Mouse (Mus musculus) kidney, embryonic 14.5 days (tissue): ENCODE measurements around the gene Enah. TPM values are rescaled to one million over a fixed set of nuclear protein-coding genes. Genes with fewer than 3 reads are reported as not detected.

Experiments
- ATAC-seq: fragments of 200-750 bp; cut with Nextera tagmentation; 2 replicates; pipeline ENCODE4 v1.8.0; 2017; ENCODE audit warnings: moderate number of reproducible peaks, mild to moderate bottlenecking, moderate TSS enrichment, moderate library complexity; ENCODE audit not compliant: low FRiP score, low TSS enrichment
- H3K27ac ChIP-seq: fragments of 300-500 bp; sonication (generic); 2 replicates; pipeline ENCODE4 v1.5.1; 2014; ENCODE audit warnings: low read depth, mild to moderate bottlenecking, low read length, moderate library complexity, mixed read lengths
- H3K27me3 ChIP-seq: fragments of 300-500 bp; sonication (generic); 2 replicates; pipeline ENCODE4 v1.6.1; 2014; ENCODE audit warnings: mild to moderate bottlenecking, low read length; ENCODE audit not compliant: control insufficient read depth, insufficient read depth
- H3K36me3 ChIP-seq: fragments of 300-500 bp; sonication (generic); 2 replicates; pipeline ENCODE4 v1.6.1; 2014; ENCODE audit warnings: low read length, mixed read lengths; ENCODE audit not compliant: control insufficient read depth, insufficient read depth
- H3K4me1 ChIP-seq: fragments of 300-500 bp; sonication (generic); 2 replicates; pipeline ENCODE4 v1.6.1; 2014; ENCODE audit warnings: low read length, mixed read lengths; ENCODE audit not compliant: control insufficient read depth, insufficient read depth
- H3K4me2 ChIP-seq: fragments of 300-500 bp; sonication (generic); replicated peaks from 2 replicates; pipeline ENCODE4 v1.6.1; 2014; ENCODE audit warnings: low read depth, mild to moderate bottlenecking, low read length
- H3K4me3 ChIP-seq: fragments of 300-500 bp; sonication (generic); 2 replicates; pipeline ENCODE4 v1.5.1; 2014; ENCODE audit warnings: mild to moderate bottlenecking, low read length
- H3K9ac ChIP-seq: fragments of 300-500 bp; sonication (generic); 2 replicates; pipeline ENCODE4 v1.6.1; 2014; ENCODE audit warnings: low read depth, mild to moderate bottlenecking, low read length, moderate library complexity
- H3K9me3 ChIP-seq: fragments of 300-500 bp; sonication (generic); 2 replicates; pipeline ENCODE4 v1.6.1; 2016; ENCODE audit warnings: low read length; ENCODE audit not compliant: control insufficient read depth
- whole genome bisulfite sequencing: fragments of 180-500 bp; shearing (Covaris S2); extraction: QIAGEN DNeasy Blood & Tissue Kit; methylation state at CpG from one replicate; pipeline ENCODE4 v1.1.7; 2014; 5-methylcytosine and 5-hydroxymethylcytosine counted together
- polyA plus RNA-seq: library from polyadenylated mRNA; unstranded; fragments of >200 nt; fragmentation: Nextera tagmentation; extraction: Ambion mirVana; gene quantifications from 2 replicates; pipeline ENCODE4 v1.2.1, GENCODE M21; 2014

The Enah gene
- polyA plus RNA-seq, 1 experiment from 2014 or later, result 28.8 TPM

- Histone ChIP-seq H3K36me3 (no peaks in the 10 kb centered on the region), H3K9ac (no peak overlapping the region), H3K4me2 (no peak overlapping the region), H3K9me3 (no peaks in the 10 kb centered on the region), H3K27me3 (no peaks in the 10 kb centered on the region), H3K4me3 (no peak overlapping the region), H3K27ac (no peak overlapping the region), H3K4me1 (0 out of 2 replicates have a peak, but pooled peaks cover 3% of the 10 kb centered on the region)
- 68% methylated on average over 2 of the region's 2 CpGs for WGBS
- no peak for ATAC-seq
Measured at GRCm38 (mm10) chr1:181987226-181987625, 32.6 kb downstream of the Enah start.

- no peaks in the 10 kb centered on the region for H3K27me3 ChIP-seq
- H3K36me3 ChIP-seq, result no peaks in the 10 kb centered on the region
- 83% methylated on average over 1 of the region's 1 CpGs for WGBS
- no peak overlapping the region for H3K4me3 ChIP-seq
- no peak overlapping the region for H3K9ac ChIP-seq
- no peaks in the 10 kb centered on the region for H3K9me3 ChIP-seq
- 0 out of 2 replicates have a peak, but pooled peaks cover 3% of the 10 kb centered on the region for H3K4me1 ChIP-seq
- no peak for ATAC-seq
- H3K4me2 ChIP-seq, result no peak overlapping the region
- H3K27ac ChIP-seq, result no peak overlapping the region
Measured at GRCm38 (mm10) chr1:181985880-181986279, 33.9 kb downstream of the Enah start.

DNA sequence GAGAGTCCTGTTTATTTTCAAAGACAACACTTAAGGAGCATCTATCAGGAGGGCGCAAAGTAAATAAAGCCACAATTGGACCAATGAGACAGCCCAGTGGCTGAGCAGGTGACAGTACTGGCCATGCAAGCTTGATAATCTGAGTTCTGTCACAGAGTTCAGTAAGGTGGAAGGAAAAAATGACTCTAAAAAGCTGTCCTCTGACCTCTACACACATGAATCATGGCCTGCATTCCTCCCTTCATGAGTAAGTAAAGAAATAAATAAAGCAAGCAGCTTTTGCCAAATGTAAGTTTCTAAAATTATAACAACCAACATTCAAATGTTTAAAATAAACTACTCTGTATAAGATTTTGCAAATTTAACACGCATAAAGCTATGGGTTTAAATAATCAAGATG is 35.0 kb downstream of the Enah start:
- WGBS, result 97% methylated on average over 2 of the region's 2 CpGs
- H3K9me3 ChIP-seq, result no peaks in the 10 kb centered on the region
- no peak for ATAC-seq
- no peak overlapping the region for H3K4me3 ChIP-seq
- H3K9ac ChIP-seq, result no peak overlapping the region
- no peaks in the 10 kb centered on the region; the same call in 1 of the 2 replicates for H3K36me3 ChIP-seq
- no peak overlapping the region for H3K4me2 ChIP-seq
- no peaks in the 10 kb centered on the region for H3K27me3 ChIP-seq
- no peak overlapping the region for H3K27ac ChIP-seq
- H3K4me1 ChIP-seq, result 0 out of 2 replicates have a peak, but pooled peaks cover 3% of the 10 kb centered on the region

- ATAC-seq, result no peak
- H3K4me3 ChIP-seq, result no peak overlapping the region
- no peaks in the 10 kb centered on the region for H3K4me1 ChIP-seq
- WGBS, result 93% methylated on average over 14 of the region's 14 CpGs
- no peaks in the 10 kb centered on the region for H3K27me3 ChIP-seq
- H3K9ac ChIP-seq, result no peak overlapping the region
- H3K36me3 ChIP-seq, result no peaks in the 10 kb centered on the region; the same call in 1 of the 2 replicates
- no peak overlapping the region for H3K27ac ChIP-seq
- H3K4me2 ChIP-seq, result no peak overlapping the region
- H3K9me3 ChIP-seq, result no peaks in the 10 kb centered on the region
Measured at GRCm38 (mm10) chr1:181980017-181980719, 39.6 kb downstream of the Enah start.

DNA sequence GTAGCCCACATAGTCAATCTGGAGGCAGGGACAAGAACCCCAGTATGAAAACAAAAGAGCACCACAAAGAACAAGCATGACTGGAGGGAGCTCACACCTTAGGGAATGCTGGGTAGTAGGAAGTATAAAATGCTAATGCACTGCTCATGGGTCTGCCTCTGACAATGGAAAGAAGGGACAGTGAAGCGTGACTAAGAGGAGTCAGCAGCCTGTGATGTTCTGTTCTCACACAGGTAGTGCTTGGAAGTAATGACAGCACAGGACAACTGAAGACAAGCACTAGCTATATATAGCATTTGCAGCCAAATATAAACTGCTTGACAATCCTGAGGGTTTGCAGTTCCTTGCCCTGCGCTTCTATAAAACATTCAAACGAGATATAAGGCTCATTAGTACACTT is 44.3 kb downstream of the Enah start:
- H3K4me2 ChIP-seq, result no peak overlapping the region
- 0 out of 2 replicates have a peak, but pooled peaks cover 3% of the 10 kb centered on the region for H3K4me1 ChIP-seq
- no peak overlapping the region for H3K9ac ChIP-seq
- H3K27ac ChIP-seq, result no peak overlapping the region; the same call in 1 of the 2 replicates
- 70% methylated on average over 3 of the region's 3 CpGs for WGBS
- H3K36me3 ChIP-seq, result no peaks in the 10 kb centered on the region; the same call in 1 of the 2 replicates
- H3K9me3 ChIP-seq, result no peaks in the 10 kb centered on the region
- H3K27me3 ChIP-seq, result no peaks in the 10 kb centered on the region
- H3K4me3 ChIP-seq, result no peak overlapping the region
- ATAC-seq, result peak; percentile 57; the same call in 1 of the 2 replicates

GRCm38 (mm10) chr1:181974897-181975296 is 44.9 kb downstream of the Enah start:
- no peaks in the 10 kb centered on the region for H3K27me3 ChIP-seq
- H3K36me3 ChIP-seq, result no peaks in the 10 kb centered on the region
- H3K27ac ChIP-seq, result no peak overlapping the region
- H3K4me2 ChIP-seq, result no peak overlapping the region
- 0 out of 2 replicates have a peak, but pooled peaks cover 3% of the 10 kb centered on the region for H3K4me1 ChIP-seq
- H3K4me3 ChIP-seq, result no peak overlapping the region
- H3K9ac ChIP-seq, result no peak overlapping the region
- ATAC-seq, result no peak
- no peaks in the 10 kb centered on the region for H3K9me3 ChIP-seq

DNA sequence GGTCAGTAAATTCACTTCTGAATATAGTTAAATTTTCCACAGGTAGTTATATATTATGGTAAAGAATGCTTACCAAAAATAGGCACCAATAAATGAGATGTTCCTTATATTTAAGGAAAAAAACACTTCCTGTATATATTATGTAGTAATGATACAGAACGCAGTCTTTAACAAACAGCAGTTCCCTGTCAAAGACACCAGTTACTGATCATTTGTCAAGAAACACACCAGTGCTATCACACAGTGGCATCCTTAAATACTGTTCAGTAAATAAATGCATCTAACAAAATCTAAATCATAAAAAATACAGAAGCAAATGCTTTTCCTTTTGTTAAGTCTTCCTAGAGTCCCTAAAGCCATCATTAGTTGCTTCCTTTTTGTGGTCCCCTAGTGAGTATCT is 54.5 kb downstream of the Enah start:
- H3K9ac ChIP-seq, result no peak overlapping the region
- H3K4me3 ChIP-seq, result no peak overlapping the region
- WGBS, result 75% methylated on average over 1 of the region's 1 CpGs
- 0 out of 2 replicates have a peak, but pooled peaks cover 4% of the 10 kb centered on the region for H3K4me1 ChIP-seq
- no peaks in the 10 kb centered on the region for H3K27me3 ChIP-seq
- peaks cover 5% of the 10 kb centered on the region; the same call in 1 of the 2 replicates for H3K36me3 ChIP-seq
- no peak for ATAC-seq
- no peak overlapping the region for H3K4me2 ChIP-seq
- H3K9me3 ChIP-seq, result no peaks in the 10 kb centered on the region
- H3K27ac ChIP-seq, result no peak overlapping the region

DNA sequence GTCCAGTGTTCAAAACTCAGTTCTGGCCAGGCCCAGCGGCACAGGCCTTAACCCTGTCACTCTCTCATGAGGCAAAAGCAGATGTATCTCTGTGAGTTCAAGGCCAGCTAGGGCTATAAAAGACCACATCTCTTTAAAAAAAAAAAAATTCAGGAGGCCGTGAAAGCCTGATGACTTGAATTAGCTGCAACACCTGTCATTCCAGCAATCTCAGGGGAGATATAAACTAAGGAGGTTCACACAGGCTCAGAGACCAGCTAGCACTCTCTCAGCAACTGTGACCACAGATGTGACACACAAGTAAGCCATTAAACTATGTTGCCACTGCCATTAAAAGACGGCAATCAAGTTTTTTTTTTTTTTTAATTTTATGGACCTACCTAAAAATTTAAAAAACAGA is 56.0 kb downstream of the Enah start:
- Histone ChIP-seq H3K27ac (no peak overlapping the region), H3K9ac (no peak overlapping the region), H3K27me3 (no peaks in the 10 kb centered on the region), H3K36me3 (peaks cover 5% of the 10 kb centered on the region; the same call in 1 of the 2 replicates), H3K4me2 (no peak overlapping the region), H3K4me1 (0 out of 2 replicates have a peak, but pooled peaks cover 4% of the 10 kb centered on the region), H3K9me3 (no peaks in the 10 kb centered on the region), H3K4me3 (no peak overlapping the region)
- WGBS, result 56% methylated on average over 3 of the region's 3 CpGs
- no peak for ATAC-seq

DNA sequence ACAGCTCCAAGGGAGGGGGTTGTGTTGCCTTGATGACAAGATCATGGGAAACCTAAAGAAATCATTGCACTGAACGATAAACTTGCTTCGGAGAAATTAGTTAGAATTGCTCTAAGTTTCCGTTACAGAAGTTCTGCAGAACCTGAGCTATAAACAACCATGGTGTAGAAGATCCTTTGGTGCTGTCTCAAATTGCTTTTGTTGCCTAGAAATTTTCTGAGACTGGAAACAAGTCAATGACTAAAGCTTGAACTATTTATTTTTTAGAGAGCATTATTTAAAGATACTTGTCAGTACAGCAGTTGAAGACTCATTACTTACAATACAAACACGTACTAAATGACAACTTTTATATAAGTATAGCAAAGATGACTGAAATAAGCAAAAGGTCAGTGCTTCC is 56.4 kb downstream of the Enah start:
- ATAC-seq, result no peak
- H3K9me3 ChIP-seq, result no peaks in the 10 kb centered on the region
- peaks cover 5% of the 10 kb centered on the region; the same call in 1 of the 2 replicates for H3K36me3 ChIP-seq
- no peak overlapping the region for H3K4me2 ChIP-seq
- 87% methylated on average over 4 of the region's 4 CpGs for WGBS
- no peak overlapping the region for H3K27ac ChIP-seq
- no peak overlapping the region for H3K9ac ChIP-seq
- H3K4me3 ChIP-seq, result no peak overlapping the region
- 0 out of 2 replicates have a peak, but pooled peaks cover 4% of the 10 kb centered on the region for H3K4me1 ChIP-seq
- H3K27me3 ChIP-seq, result no peaks in the 10 kb centered on the region
